Mouse (Mus musculus) kidney, embryonic 16.5 days (tissue): ENCODE results near the gene Evl. TPM values are rescaled to one million over a fixed set of nuclear protein-coding genes. Genes with fewer than 3 reads are reported as not detected.

Experiments
- ATAC-seq: fragments of 200-750 bp; cut with Nextera tagmentation; 2 replicates; pipeline ENCODE4 v1.8.0; 2017; ENCODE audit warnings: moderate TSS enrichment; ENCODE audit not compliant: low FRiP score, low TSS enrichment
- H3K27ac ChIP-seq: fragments of 300-500 bp; sonication (generic); 2 replicates; pipeline ENCODE4 v1.5.1; 2014; ENCODE audit warnings: low read length
- H3K27me3 ChIP-seq: fragments of 300-500 bp; sonication (generic); 2 replicates; pipeline ENCODE4 v1.6.1; 2014; ENCODE audit warnings: low read length, control low read depth, mixed read lengths; ENCODE audit not compliant: insufficient read depth
- H3K36me3 ChIP-seq: fragments of 300-500 bp; sonication (generic); 2 replicates; pipeline ENCODE4 v1.6.1; 2014; ENCODE audit warnings: low read length, control low read depth, mixed read lengths; ENCODE audit not compliant: insufficient read depth
- H3K4me1 ChIP-seq: fragments of 300-500 bp; sonication (generic); 2 replicates; pipeline ENCODE4 v1.6.1; 2014; ENCODE audit warnings: low read length, control low read depth, mixed read lengths; ENCODE audit not compliant: insufficient read depth
- H3K4me2 ChIP-seq: fragments of 300-500 bp; sonication (generic); replicated peaks from 2 replicates; pipeline ENCODE4 v1.6.1; 2014; ENCODE audit warnings: low read depth, low read length
- H3K4me3 ChIP-seq: fragments of 300-500 bp; sonication (generic); 2 replicates; pipeline ENCODE4 v1.5.1; 2014; ENCODE audit warnings: mild to moderate bottlenecking, low read length
- H3K9ac ChIP-seq: fragments of 300-500 bp; sonication (generic); replicated peaks from 2 replicates; pipeline ENCODE4 v1.6.1; 2014; ENCODE audit warnings: low read length
- H3K9me3 ChIP-seq: fragments of 300-500 bp; sonication (generic); 2 replicates; pipeline ENCODE4 v1.6.1; 2016; ENCODE audit warnings: low read length, control low read depth
- WGBS: fragments of 180-500 bp; shearing (Covaris S2); extraction: QIAGEN DNeasy Blood & Tissue Kit; methylation state at CpG from one replicate; pipeline ENCODE4 v1.1.7; 2014; 5-methylcytosine and 5-hydroxymethylcytosine counted together
- polyA plus RNA-seq: library from polyadenylated mRNA; unstranded; fragments of >200 nt; fragmentation: Nextera tagmentation; extraction: Ambion mirVana; gene quantifications from 2 replicates; pipeline ENCODE4 v1.2.1, GENCODE M21; 2015

Gene Evl
- polyA plus RNA-seq, 1 experiment from 2014 or later: 40.6 TPM

DNA sequence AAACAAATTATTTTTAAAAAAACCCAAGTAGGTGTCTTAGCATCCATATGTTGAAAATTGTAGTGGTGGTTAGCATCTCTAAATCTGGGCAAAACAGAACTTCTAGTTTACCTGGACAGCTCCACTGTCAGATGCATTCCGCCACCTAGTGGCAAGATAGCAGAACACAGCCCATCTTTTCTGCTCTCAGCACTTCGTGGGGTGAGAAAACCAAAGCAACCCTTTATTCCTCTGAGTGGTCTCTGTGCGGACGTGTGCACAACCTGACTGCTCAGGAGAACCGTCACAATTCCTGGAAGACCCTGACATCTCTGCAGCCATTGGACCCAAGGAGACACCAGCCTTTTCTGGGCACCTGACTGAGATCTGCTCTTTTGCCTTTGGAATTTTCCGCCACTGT, 13.4 kb upstream of the Evl start:
- no peak overlapping the region for H3K9ac ChIP-seq
- no peak overlapping the region for H3K4me3 ChIP-seq
- no peaks in the 10 kb centered on the region for H3K36me3 ChIP-seq
- no peaks in the 10 kb centered on the region for H3K27me3 ChIP-seq
- 28% methylated on average over 6 of the region's 6 CpGs for WGBS
- ATAC-seq: no peak
- H3K9me3 ChIP-seq: no peaks in the 10 kb centered on the region
- no peak overlapping the region for H3K27ac ChIP-seq
- H3K4me1 ChIP-seq: peaks cover 4% of the 10 kb centered on the region; the same call in 1 of the 2 replicates
- H3K4me2 ChIP-seq: no peak overlapping the region

DNA sequence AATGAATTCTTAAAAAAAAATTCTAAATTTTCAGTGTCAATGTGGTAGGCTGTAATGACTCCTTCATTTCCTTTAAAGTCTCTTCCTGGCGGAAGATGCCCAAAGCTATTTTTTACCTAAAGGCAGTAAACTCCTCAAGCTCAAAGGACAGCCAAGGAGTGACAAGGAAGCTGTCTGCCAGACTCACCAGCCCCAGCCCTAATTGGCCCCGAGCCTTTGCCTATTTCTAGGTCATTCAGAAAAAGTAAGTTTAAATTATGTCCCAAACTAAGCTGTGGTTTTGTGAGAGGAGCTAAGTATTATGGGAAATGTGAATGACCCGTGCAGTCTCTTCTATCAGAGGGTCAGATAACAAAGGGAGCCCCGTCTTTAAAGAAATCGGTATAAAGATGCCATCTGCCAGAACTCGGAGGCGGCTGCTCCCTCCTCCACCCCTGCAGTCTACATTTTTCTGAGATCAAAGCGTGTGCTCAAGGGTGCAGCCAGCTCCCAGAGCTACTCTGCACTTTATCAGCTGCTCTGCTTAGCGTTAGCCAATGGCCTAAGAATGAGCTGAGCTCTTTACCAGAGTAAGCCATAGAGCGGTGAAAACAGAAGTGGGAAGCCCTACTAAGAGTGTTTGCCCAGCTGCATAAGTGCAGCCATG, 7.9 kb upstream of the Evl start:
- Histone ChIP-seq H3K27me3 (no peaks in the 10 kb centered on the region), H3K4me1 (peaks cover 20% of the 10 kb centered on the region), H3K27ac (peak overlapping the region; percentile 52; the same call in 1 of the 2 replicates), H3K9ac (no peak overlapping the region), H3K9me3 (no peaks in the 10 kb centered on the region), H3K4me3 (no peak overlapping the region), H3K36me3 (no peaks in the 10 kb centered on the region), H3K4me2 (no peak overlapping the region; the same call in 1 of the 2 replicates)
- ATAC-seq: peak; percentile 47; the same call in 1 of the 2 replicates
- WGBS: 12% methylated on average over 10 of the region's 10 CpGs

DNA sequence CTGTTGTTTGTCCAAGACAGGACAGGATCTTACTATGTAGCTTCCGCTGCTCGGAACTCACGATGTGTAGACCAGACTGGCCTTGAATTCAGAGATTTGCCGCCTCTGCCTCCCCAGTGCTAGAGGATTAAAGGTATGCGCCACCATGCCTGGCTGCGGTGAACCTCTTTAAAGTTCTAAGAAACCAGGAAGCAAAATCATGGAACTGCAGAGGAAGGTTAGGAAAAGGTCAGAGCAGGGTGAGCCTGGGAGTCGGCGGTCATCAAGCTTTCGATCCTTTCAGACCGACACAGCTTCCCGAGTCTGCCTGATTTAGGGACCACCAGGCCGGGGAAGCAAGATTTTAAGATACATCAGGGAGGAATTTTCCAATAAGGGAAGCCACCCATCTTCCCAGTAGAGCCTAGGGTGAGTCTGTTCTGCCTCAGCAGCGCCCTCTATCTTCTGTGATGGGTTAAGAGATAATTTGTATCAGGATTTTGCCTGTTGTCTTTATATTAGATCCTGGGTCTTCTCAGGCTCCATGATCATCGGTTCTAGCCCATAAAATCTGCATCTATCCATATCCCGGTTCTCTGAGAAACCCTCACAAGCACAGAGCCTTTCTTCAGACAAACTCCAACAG, 7.2 kb upstream of the Evl start:
- Histone ChIP-seq H3K4me2 (no peak overlapping the region), H3K9ac (no peak overlapping the region), H3K9me3 (no peaks in the 10 kb centered on the region), H3K27me3 (no peaks in the 10 kb centered on the region), H3K36me3 (no peaks in the 10 kb centered on the region), H3K27ac (peak overlapping the region; percentile 52; the same call in 1 of the 2 replicates), H3K4me3 (no peak overlapping the region), H3K4me1 (peaks cover 20% of the 10 kb centered on the region)
- ATAC-seq: no peak
- 53% methylated on average over 15 of the region's 15 CpGs for WGBS

DNA sequence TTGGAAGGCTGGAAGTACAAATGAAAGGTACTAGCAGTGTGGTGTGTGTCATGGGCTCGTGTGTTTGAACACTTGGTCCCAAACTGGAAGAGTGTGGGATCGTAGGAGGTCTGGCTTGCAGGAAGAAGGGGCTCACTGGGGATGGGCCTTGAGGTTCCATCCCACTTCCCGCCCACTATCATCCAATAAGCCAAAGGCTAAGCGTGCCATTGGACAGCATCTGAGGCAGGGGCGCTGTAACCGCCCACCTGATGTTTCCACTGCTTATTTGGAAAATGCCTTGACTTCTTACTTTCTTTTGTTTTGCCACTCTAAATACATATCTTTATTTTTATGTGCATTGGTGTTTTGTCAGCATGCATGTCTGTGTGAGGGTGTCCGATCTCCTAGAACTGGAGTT, 2.8 kb upstream of the Evl start:
- no peaks in the 10 kb centered on the region for H3K36me3 ChIP-seq
- no peak overlapping the region for H3K4me3 ChIP-seq
- peaks cover 25% of the 10 kb centered on the region for H3K4me1 ChIP-seq
- H3K4me2 ChIP-seq: no peak overlapping the region
- no peak for ATAC-seq
- H3K27me3 ChIP-seq: no peaks in the 10 kb centered on the region
- 80% methylated on average over 7 of the region's 7 CpGs for WGBS
- H3K9me3 ChIP-seq: no peaks in the 10 kb centered on the region
- no peak overlapping the region for H3K9ac ChIP-seq
- no peak overlapping the region for H3K27ac ChIP-seq

DNA sequence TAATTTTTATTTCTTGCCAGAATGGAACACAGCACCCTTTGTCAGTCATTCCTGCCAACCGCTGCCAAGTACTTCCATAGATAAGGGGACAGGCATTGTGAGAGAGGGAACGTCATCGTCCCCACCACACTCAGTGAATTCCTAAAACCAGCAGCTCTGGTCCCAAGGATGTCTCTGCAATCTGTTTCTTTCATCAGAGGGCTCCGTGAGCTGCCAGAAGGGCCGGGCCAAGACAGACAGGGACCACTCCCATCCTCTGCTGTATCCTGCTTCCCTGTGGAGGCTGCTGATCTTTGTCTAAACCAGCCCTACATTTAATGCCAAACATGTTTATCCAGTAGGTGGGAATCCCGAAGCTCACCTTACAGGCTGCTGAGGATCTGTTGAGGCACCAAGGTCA, 1.4 kb upstream of the Evl start:
- WGBS: 56% methylated on average over 6 of the region's 6 CpGs
- no peak overlapping the region for H3K27ac ChIP-seq

DNA sequence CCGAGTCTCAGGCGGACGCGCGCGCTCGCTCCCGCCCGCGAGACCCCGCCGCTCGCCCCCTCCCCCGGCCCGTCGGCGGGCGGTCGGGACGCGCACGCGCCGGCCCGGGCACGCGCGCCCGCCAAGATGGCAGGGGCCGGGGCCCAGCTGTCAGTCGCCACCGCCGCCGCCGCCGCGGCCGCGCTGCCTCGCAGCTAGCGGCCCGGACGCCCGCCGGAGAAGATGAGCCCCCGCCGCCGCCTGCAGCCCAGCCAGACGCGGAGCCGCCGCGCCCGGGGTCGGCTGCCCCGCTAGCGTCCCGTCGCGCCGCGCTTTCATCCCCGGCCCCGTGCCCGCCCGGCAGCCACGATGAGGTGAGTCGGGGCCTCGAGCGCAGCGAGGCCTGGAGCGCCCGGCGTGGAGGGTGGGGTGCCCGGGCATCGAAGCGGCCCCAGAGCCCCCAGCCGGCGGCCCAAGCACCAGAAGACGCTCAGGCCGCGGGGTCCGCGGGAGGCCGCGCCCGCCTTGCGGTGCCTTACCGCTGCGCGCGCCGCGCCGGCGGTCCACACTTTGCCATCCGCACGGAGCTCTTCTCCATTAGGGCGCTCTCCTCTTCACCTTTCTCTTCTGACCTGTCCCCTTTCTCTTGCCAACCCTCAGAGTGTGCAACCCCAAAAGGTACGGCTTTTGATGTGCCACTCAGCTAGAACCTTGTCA, 489 bp downstream of the Evl start:
- H3K4me3 ChIP-seq: peak overlapping the region; percentile 91
- H3K27ac ChIP-seq: peak overlapping the region; percentile 66; the same call in 1 of the 2 replicates
- ATAC-seq: peak; percentile 77
- peaks cover 38% of the 10 kb centered on the region for H3K4me1 ChIP-seq
- no peaks in the 10 kb centered on the region for H3K9me3 ChIP-seq
- H3K4me2 ChIP-seq: peak overlapping the region; percentile 66
- H3K36me3 ChIP-seq: no peaks in the 10 kb centered on the region
- H3K9ac ChIP-seq: peak overlapping the region; percentile 93
- WGBS: under 1% methylated on average over 66 of the region's 100 CpGs
- H3K27me3 ChIP-seq: no peaks in the 10 kb centered on the region

More for the DNA sequence above, 1.4 kb upstream of the Evl start:
- Histone ChIP-seq H3K27me3 (no peaks in the 10 kb centered on the region), H3K36me3 (no peaks in the 10 kb centered on the region), H3K4me2 (no peak overlapping the region), H3K4me3 (no peak overlapping the region), H3K4me1 (peaks cover 27% of the 10 kb centered on the region), H3K9me3 (no peaks in the 10 kb centered on the region), H3K9ac (no peak overlapping the region)
- ATAC-seq: no peak

DNA sequence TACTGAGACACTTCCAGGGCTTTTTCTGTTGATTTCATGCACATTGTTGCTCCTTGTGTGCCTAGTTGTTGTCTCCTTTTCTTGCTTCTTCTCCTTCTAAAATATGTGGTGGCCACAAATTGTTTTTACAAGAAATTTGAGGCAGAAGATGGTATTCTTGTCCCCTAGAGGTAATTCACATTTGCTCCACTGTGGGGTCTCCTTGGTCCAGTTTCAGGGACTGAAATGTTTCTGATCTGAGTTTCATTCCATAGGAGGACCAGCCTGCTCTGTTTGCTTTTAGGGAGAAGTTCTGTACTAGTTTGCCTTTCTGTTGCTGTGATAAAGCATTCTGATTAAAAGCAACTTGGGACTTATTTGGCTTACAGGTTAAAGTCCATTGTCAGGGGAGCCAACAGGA, 3.7 kb downstream of the Evl start:
- peak overlapping the region; percentile 6; the same call in 1 of the 2 replicates for H3K27ac ChIP-seq
- H3K4me1 ChIP-seq: peaks cover 39% of the 10 kb centered on the region
- H3K9ac ChIP-seq: no peak overlapping the region
- H3K36me3 ChIP-seq: no peaks in the 10 kb centered on the region
- no peak overlapping the region for H3K4me3 ChIP-seq
- no peak for ATAC-seq
- H3K4me2 ChIP-seq: 0 out of 2 replicates have a peak overlapping the region, but pooled peaks have one; percentile 4
- H3K9me3 ChIP-seq: no peaks in the 10 kb centered on the region
- H3K27me3 ChIP-seq: no peaks in the 10 kb centered on the region

DNA sequence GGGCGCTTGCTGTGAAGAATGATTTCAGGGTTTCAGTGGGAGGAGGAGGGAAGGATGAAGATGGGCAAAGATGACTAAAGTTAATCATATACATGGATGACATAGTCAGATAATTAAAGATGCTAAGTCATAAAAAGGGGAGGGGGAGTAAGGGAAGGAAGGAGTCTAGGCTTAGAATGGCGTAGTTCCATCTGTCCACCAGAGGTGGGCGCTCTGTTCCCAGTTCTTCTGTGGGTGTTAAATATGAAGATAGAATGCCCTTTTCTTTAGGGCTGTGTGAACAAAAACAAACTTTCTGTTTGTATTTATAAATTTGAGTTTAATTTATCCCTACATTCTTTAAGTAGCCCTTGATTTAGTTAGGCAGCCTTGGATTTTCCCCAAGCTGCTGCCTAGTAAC, 8.7 kb downstream of the Evl start:
- Histone ChIP-seq H3K27ac (no peak overlapping the region), H3K4me3 (no peak overlapping the region), H3K36me3 (no peaks in the 10 kb centered on the region), H3K4me2 (no peak overlapping the region), H3K9me3 (0 out of 2 replicates have a peak, but pooled peaks cover 2% of the 10 kb centered on the region), H3K9ac (no peak overlapping the region), H3K27me3 (no peaks in the 10 kb centered on the region), H3K4me1 (peaks cover 10% of the 10 kb centered on the region)
- WGBS: 87% methylated on average over 3 of the region's 3 CpGs
- no peak for ATAC-seq

DNA sequence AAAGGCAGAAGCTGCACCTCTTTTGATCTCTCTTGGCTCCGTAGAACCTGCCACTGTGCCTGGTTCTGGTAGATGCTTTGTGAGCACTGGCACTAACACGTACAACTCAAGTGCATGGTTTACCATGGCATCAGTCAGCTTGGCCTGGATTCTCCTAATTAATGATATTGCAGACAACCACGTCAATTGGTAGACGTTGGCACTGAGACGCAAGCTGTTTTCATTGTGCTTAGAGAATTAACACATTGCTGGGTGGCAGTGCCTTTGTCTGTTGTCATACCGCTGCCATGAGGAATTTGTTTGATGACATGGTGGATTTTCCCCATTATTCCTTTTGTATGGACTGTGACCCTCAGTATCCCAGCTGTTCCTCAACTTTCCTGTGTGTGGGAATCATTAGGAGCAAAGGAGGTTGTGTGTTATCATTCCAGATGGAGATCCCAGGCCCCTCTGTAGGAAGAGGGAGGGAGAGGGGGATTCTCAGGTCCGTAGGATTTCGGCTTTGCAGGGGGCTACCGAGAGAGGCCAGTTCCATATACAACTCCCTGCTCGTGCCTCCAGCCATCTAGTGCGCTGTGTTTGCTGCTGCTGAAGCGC, 10.5 kb downstream of the Evl start:
- Histone ChIP-seq H3K4me1 (0 out of 2 replicates have a peak, but pooled peaks cover under 1% of the 10 kb centered on the region), H3K4me2 (no peak overlapping the region), H3K9me3 (0 out of 2 replicates have a peak, but pooled peaks cover 2% of the 10 kb centered on the region), H3K9ac (no peak overlapping the region), H3K27ac (no peak overlapping the region), H3K27me3 (no peaks in the 10 kb centered on the region), H3K36me3 (no peaks in the 10 kb centered on the region), H3K4me3 (no peak overlapping the region)
- WGBS: 83% methylated on average over 12 of the region's 12 CpGs
- ATAC-seq: no peak
